Mouse (Mus musculus) fat pad, adult 2 months (tissue): ENCODE data around the gene Xirp1.

Experiments
- DNase-seq: peaks from one replicate; pipeline ENCODE4 v3.0.0-alpha.2; 2011; ENCODE audit warnings: low read depth, low spot score; ENCODE audit errors: extremely low read depth

Gene Xirp1

GRCm38 (mm10) chr9:120023086-120023811 lies at the start of gene Xirp1:
Xirp1 (minus strand) TSS chr9:120023598.
- DNase-seq, result no peak

- DNase-seq, result no peak
Observed at GRCm38 (mm10) chr9:120073169-120073568, 49.8 kb upstream of the Xirp1 start.

DNA sequence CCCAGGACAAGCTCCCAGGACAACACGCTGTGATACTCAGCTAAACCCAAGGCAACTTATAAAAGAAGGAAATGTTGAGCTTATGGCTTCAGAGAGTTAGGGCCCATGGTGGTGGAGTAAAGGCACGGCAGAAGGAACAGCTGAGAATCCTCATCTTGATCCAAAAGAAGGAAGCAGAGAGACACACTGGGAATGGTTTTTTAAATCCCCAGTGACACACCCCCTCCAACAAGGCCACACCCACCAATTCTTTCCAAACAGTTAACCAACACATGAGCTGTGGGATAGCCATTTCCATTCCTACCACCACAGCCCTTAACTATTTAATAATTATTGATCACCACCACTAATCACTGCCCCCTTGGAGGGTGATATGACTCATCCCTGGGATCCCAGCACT lies 47.9 kb upstream of the Xirp1 start:
- DNase-seq, result no peak

DNA sequence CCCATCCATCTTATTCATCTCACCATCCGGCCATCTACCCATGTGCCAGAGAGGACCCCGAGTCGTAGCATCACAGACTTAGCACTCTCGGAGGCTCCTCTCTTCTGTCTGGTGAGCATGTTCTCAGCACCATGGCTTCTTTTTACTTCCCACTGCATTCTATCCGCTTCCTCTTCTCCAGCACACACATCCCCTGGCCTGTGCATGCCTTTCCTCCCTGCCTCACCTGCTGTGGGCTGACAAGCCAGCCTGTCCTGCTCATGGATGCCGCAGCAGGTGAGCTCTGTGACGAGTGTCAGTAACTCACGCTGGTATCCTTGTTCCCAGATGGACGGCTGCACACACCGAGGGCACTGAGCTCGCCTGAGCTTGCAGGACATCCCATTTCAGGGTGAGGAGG lies 46.4 kb upstream of the Xirp1 start, which contains the start of gene Cx3cr1:
Cx3cr1 (minus strand) TSS at position 101 of the 400 bp plus-strand sequence.
- DNase-seq, result no peak

DNA sequence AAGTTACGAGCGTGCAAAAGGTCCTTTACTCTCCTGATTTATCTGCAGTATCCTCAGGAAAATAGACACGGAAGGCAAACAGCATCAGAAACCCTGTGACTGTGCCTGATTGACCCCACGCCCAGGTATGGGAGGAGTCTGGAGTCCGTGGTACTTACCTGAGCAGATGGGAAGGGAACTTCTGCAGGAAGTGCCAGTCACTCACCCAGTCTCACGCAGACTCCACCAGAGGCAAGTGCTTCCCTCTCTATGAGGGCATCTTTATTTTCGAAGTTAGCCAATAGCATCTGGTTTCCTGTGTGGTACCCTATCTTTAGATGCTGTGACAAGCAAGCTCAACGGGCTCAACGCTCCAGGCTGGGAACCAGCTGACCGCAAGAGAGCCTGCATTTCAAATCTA lies 44.6 kb upstream of the Xirp1 start:
- no peak for DNase-seq

GRCm38 (mm10) chr9:120067609-120068008 lies 44.2 kb upstream of the Xirp1 start:
- DNase-seq, result no peak

GRCm38 (mm10) chr9:120064317-120064716 lies 40.9 kb upstream of the Xirp1 start:
- DNase-seq, result no peak

DNA sequence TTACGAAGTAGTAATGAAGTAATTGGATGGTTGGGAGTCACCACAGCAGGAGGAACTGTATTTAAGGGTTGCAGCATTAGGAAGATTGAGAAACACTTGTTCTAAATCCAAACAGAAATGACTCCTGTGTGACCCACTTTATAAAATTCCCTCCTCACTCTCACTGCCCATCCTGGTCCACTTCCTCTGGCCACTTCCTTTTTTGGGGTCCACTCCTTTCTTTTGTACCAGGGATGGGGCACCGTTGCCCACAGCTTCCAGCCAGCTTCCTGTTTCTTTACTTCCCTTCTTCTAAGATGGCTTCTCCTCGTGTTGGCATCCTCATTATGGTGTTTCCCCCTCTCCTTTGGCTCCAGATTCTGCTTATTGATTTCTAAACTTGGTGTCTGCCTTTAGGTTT lies 35.3 kb upstream of the Xirp1 start:
- DNase-seq, result no peak

DNA sequence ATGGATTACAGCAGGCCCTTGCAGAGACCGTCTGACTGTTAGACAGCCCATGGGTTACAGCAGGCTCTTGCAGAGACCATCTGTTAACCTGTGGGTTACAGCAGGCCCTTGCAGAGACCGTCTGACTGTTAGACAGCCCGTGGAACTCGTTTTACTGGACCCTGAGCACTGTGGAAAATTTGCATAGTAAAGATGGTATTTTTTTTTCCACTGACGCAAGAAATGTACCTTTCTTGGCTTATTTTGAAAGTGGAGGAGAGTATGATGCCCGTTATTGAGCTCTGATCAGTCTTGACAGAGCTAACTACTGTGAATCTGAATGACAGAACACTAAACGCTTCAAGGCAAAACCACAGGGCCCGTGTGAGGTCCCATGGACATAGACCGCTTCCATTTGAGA lies 32.8 kb upstream of the Xirp1 start:
- no peak for DNase-seq

- no peak for DNase-seq
Observed at GRCm38 (mm10) chr9:120054545-120055277, 31.3 kb upstream of the Xirp1 start.

GRCm38 (mm10) chr9:120049407-120049806 lies 26.0 kb upstream of the Xirp1 start:
- no peak for DNase-seq

DNA sequence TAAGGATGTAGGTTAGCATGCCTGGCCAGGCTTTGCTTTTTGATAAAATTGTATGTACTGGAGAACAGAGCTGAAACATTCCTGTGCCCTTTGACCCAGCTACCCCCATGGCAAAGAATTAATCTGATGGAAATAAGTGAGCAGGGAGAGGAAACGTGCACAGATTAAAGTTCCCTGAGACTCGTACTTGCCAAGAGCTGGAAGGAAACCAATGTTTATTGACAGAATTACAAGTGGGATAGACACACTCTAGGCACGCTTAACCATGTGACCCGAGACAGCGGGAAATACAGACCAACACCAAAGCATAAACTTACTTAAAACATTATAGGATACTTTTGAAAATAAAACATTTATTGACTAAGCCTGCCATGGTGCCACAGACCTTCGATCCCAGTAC lies 25.1 kb upstream of the Xirp1 start:
- DNase-seq, result no peak

DNA sequence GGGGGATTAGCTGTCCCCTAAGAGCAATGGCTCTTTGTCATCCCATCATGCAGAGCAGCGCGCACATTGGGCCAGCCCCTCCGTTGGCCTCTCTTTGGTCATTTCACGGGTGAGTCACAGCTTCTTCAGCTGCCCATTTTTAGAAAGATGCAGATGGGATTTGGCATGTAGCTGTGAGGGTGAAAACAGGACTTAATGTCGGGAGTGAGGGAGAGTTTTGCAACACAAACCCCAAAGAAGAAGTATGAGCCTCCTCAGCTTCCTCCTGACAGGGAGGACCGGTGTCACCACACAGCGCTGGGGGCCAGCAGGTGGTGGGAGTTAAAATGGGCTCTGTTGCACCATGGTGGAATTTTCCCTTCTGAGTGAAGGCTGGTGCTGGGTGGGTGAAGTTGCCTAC lies 19.7 kb upstream of the Xirp1 start:
- DNase-seq, result no peak

DNA sequence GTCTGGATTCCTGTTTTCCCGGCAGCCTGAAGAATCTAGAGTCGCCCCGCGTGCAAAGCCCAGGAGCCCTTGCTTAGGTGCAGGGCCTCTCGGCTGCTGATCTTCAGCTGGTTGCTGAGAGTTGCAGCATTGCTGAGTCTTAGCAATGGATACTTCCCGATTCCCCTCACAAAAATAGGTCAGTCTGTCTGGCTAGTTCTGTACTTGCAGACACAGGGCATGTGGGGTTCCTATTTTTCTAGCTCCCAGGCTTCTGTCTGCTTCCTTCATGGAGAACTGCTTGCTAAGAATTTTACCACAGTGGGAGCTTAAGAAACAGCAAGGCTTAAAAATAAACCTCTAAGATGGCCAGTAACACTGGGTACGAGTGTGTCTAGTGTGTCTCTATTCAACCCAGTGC lies 14.0 kb upstream of the Xirp1 start:
- no peak for DNase-seq

- DNase-seq, result no peak
Observed at GRCm38 (mm10) chr9:120034375-120034774, 11.0 kb upstream of the Xirp1 start.

GRCm38 (mm10) chr9:120032710-120033109 lies 9.3 kb upstream of the Xirp1 start:
- DNase-seq, result no peak

- no peak for DNase-seq
Observed at GRCm38 (mm10) chr9:120030421-120030820, 7.0 kb upstream of the Xirp1 start.

GRCm38 (mm10) chr9:120029880-120030279 lies 6.5 kb upstream of the Xirp1 start:
- DNase-seq, result no peak

- DNase-seq, result no peak
Observed at GRCm38 (mm10) chr9:120027401-120028151, 4.2 kb upstream of the Xirp1 start.

GRCm38 (mm10) chr9:120024625-120025024 lies 1.2 kb upstream of the Xirp1 start:
- no peak for DNase-seq

GRCm38 (mm10) chr9:120024171-120024570 lies 773 bp upstream of the Xirp1 start:
- DNase-seq, result no peak

DNA sequence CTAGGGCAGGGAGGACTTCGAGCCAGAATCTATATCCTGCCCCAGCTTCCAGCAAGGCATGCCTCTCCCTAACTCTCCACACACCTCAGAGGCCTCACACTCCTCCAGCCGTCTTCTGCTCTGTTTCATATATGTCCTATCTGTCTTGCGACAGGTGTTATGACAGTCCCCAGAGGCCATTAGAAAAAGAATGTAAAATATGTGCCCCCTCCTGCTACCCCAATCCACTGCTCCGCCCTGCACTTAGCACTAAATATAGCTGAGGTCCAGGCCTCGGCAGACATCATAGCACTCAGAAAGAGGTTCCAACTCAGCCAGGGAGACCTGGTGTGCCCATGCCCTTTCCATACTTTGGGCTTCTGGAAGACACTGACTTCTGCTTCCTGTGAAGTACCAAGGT lies 2.2 kb downstream of the Xirp1 start:
- DNase-seq, result no peak
